Mouse (Mus musculus): ENCODE data around the gene Khdc1c.
"Not testable (repeated sequence)": the region's sequence is repeated elsewhere in the genome, so short reads cannot be mapped to it uniquely, and the experiment has no call there.

DNA sequence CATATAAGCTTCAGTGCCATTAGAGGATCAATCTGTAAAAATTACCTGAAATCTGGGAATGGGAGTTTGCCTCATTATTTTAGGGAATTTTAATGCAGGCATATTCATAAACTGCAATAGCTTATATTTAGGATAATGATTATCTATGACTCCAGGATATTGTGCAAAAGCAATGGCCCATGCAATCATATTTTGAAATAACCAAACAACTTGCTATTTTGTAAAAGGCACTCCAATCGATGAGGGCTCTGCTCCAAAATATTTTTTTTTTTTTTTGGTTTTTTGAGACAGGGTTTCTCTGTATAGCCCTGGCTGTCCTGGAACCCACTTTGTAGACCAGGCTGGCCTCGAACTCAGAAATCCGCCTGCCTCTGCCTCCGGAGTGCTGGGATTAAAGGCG is 47.9 kb upstream of the Khdc1c start:
- not testable (repeated sequence) for TF ChIP-seq TAL1 (conservative IDR thresholded peaks at IDR 0.05; ENCODE audit: low read depth, low read length); CTCF (IDR thresholded peaks at IDR 0.05; ENCODE audit: low read depth, low read length); GATA1 (IDR thresholded peaks at IDR 0.05; ENCODE audit: borderline replicate concordance, low read length); GATA2 (IDR thresholded peaks at IDR 0.05; ENCODE audit: borderline replicate concordance, low read depth, low read length)

Measured in G1E (cell line).